Mouse (Mus musculus) fat pad, adult 2 months (tissue): ENCODE data around the gene Plekha1.

Source experiments
- DNase-seq: peaks from one replicate; pipeline ENCODE4 v3.0.0-alpha.2; 2011; ENCODE audit warnings: low read depth, low spot score; ENCODE audit errors: extremely low read depth

The Plekha1 gene

GRCm38 (mm10) chr7:130951004-130951403 is 85.4 kb downstream of the Plekha1 start:
- no peak for DNase-seq

DNA sequence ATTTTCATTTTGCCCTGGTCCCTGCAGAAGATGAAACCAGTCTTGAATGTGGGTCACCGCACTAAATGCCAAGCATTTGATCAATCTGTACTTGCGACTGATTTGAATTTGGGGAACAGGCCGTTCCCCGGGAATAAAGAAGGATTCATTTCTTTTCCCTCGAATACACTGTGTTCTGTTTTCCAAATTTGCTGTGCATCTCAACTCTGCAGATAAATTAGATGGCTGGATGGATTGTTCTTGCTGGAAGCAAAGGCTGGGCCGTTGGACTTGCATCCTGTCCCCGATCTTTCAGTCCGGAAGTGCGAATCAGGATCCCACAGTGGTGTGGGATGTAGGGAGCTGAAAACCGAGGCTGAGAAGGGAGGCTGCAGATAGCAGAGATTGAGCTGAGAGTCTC is 87.8 kb downstream of the Plekha1 start:
- DNase-seq, result no peak

DNA sequence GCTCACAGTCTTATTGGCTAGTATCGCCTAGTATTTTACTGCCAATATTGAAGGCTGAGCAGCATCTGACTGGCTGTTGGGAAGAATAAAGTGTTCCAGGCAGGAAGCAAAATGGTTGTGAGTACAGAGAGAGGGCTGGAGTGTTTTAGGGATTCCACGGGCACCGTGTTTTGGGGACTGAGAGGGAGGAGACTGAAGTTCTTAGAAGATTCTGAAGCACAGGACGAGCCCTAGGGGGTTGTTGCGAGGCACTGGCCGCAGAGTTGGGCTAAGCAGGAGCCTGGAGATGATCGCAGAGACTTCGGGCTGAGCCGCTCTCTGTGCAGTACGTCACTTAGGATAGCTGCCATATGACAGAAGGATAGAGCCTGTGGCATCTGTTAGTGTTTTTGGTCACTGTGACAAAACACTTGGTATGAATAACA is 88.6 kb downstream of the Plekha1 start:
- DNase-seq, result no peak

GRCm38 (mm10) chr7:130958551-130958950 is 93.0 kb downstream of the Plekha1 start:
- no peak for DNase-seq

DNA sequence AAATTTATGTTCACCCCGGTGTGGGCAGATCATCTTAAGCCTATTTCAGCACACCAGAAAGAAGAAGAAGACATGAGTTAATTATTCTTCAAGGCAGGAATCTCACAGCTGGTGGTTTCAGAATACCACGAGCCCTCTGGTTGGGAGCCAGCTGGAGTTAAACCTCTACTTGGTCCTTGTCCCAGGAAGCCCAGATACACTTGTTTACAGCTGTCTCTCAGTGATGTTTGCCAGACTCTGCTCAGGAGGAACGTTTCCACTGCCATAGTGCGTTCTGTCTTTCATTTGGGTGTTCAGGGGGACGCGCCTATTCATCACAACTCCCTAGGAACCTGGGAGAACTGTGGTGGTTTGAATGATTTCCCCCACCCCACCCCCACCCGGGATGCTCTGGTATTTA is 94.3 kb downstream of the Plekha1 start:
- DNase-seq, result no peak

DNA sequence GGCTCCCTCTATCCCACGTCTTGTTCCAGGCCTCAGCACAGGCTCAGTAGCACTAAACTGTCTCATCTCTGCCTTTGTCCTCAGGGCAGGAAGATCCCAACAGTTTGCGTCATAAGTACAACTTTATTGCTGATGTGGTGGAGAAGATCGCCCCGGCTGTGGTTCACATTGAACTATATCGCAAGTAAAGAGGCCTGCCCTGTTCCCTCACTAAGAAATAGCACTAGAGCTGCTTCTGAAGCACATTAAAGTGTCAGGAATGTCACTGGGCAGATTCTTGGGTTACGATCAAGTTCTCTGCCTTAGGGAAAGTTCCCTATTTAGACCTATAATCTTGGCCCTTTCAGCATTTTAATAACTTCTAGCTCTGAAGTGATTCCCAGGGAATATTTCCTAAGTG is 95.9 kb downstream of the Plekha1 start:
- DNase-seq, result no peak
